Mouse (Mus musculus): ENCODE results near the gene Abcg5. TPM values are rescaled to one million over a fixed set of nuclear protein-coding genes. Genes with fewer than 3 reads are reported as not detected.

Abcg5 gene
- total RNA-seq, 2 experiments from 2014 or later: not detected

- no peak for ATAC-seq (replicated peaks; ENCODE audit: low FRiP score, poor library complexity, severe bottlenecking)
Measured at GRCm38 (mm10) chr17:84650302-84651017, 32.4 kb downstream of the Abcg5 start.

- ATAC-seq (replicated peaks; ENCODE audit: low FRiP score, poor library complexity, severe bottlenecking): no peak
Measured at GRCm38 (mm10) chr17:84647630-84648029, 35.2 kb downstream of the Abcg5 start.

GRCm38 (mm10) chr17:84646477-84646876 is 36.3 kb downstream of the Abcg5 start:
- ATAC-seq (replicated peaks; ENCODE audit: low FRiP score, poor library complexity, severe bottlenecking): no peak

- no peak for ATAC-seq (replicated peaks; ENCODE audit: low FRiP score, poor library complexity, severe bottlenecking)
Measured at GRCm38 (mm10) chr17:84645894-84646293, 36.9 kb downstream of the Abcg5 start.

- ATAC-seq (replicated peaks; ENCODE audit: low FRiP score, poor library complexity, severe bottlenecking): no peak
Measured at GRCm38 (mm10) chr17:84645119-84645518, 37.7 kb downstream of the Abcg5 start.

- no peak for ATAC-seq (replicated peaks; ENCODE audit: low FRiP score, poor library complexity, severe bottlenecking)
Measured at GRCm38 (mm10) chr17:84644292-84645050, 38.3 kb downstream of the Abcg5 start.

- ATAC-seq (replicated peaks; ENCODE audit: low FRiP score, poor library complexity, severe bottlenecking): no peak
Measured at GRCm38 (mm10) chr17:84642324-84642723, 40.5 kb downstream of the Abcg5 start.

- ATAC-seq (replicated peaks; ENCODE audit: low FRiP score, poor library complexity, severe bottlenecking): no peak
Measured at GRCm38 (mm10) chr17:84641893-84642292, 40.9 kb downstream of the Abcg5 start.

GRCm38 (mm10) chr17:84639796-84640378 is 42.9 kb downstream of the Abcg5 start:
- ATAC-seq (replicated peaks; ENCODE audit: low FRiP score, poor library complexity, severe bottlenecking): no peak

GRCm38 (mm10) chr17:84637971-84638370 is 44.8 kb downstream of the Abcg5 start:
- no peak for ATAC-seq (replicated peaks; ENCODE audit: low FRiP score, poor library complexity, severe bottlenecking)

GRCm38 (mm10) chr17:84636328-84636727 is 46.5 kb downstream of the Abcg5 start:
- no peak for ATAC-seq (replicated peaks; ENCODE audit: low FRiP score, poor library complexity, severe bottlenecking)

- no peak for ATAC-seq (replicated peaks; ENCODE audit: low FRiP score, poor library complexity, severe bottlenecking)
Measured at GRCm38 (mm10) chr17:84633443-84633842, 49.4 kb downstream of the Abcg5 start.

GRCm38 (mm10) chr17:84631836-84632235 is 51.0 kb downstream of the Abcg5 start:
- ATAC-seq (replicated peaks; ENCODE audit: low FRiP score, poor library complexity, severe bottlenecking): no peak

GRCm38 (mm10) chr17:84628611-84629010 is 54.2 kb downstream of the Abcg5 start:
- ATAC-seq (replicated peaks; ENCODE audit: low FRiP score, poor library complexity, severe bottlenecking): no peak

- ATAC-seq (replicated peaks; ENCODE audit: low FRiP score, poor library complexity, severe bottlenecking): no peak
Measured at GRCm38 (mm10) chr17:84627721-84628120, 55.1 kb downstream of the Abcg5 start.

GRCm38 (mm10) chr17:84626857-84627305 is 55.9 kb downstream of the Abcg5 start:
- no peak for ATAC-seq (replicated peaks; ENCODE audit: low FRiP score, poor library complexity, severe bottlenecking)

- ATAC-seq (replicated peaks; ENCODE audit: low FRiP score, poor library complexity, severe bottlenecking): 0 out of 2 replicates have a peak, but pooled peaks have one; percentile 49
Measured at GRCm38 (mm10) chr17:84626276-84626856, 56.4 kb downstream of the Abcg5 start, which contains the start of gene Dync2li1. Dync2li1 (plus strand) TSS chr17:84626496.

- ATAC-seq (replicated peaks; ENCODE audit: low FRiP score, poor library complexity, severe bottlenecking): no peak
Measured at GRCm38 (mm10) chr17:84622873-84623272, 59.9 kb downstream of the Abcg5 start.

GRCm38 (mm10) chr17:84622028-84622427 is 60.8 kb downstream of the Abcg5 start:
- ATAC-seq (replicated peaks; ENCODE audit: low FRiP score, poor library complexity, severe bottlenecking): no peak

- no peak for ATAC-seq (replicated peaks; ENCODE audit: low FRiP score, poor library complexity, severe bottlenecking)
Measured at GRCm38 (mm10) chr17:84621209-84621608, 61.6 kb downstream of the Abcg5 start.

All from erythroid progenitor cell, adult 5-6 weeks (primary cell).